Mouse (Mus musculus) testis, adult 2 months (tissue): ENCODE data around the gene Kif1bp.

Experiments used
- CTCF ChIP-seq: fragments of 200-500 bp; IDR thresholded peaks from 2 replicates; pipeline ENCODE4 v1.5.1; 2012; ENCODE audit warnings: low read depth, mild to moderate bottlenecking, inconsistent platforms, low read length, moderate library complexity; ENCODE audit not compliant: control insufficient read depth, insufficient read depth, insufficient replicate concordance
- POLR2A ChIP-seq: fragments of 200-500 bp; IDR thresholded peaks from 2 replicates; pipeline ENCODE4 v1.6.1; 2012; ENCODE audit warnings: low read depth, mild to moderate bottlenecking, inconsistent platforms, low read length, moderate library complexity; ENCODE audit not compliant: control insufficient read depth

DNA sequence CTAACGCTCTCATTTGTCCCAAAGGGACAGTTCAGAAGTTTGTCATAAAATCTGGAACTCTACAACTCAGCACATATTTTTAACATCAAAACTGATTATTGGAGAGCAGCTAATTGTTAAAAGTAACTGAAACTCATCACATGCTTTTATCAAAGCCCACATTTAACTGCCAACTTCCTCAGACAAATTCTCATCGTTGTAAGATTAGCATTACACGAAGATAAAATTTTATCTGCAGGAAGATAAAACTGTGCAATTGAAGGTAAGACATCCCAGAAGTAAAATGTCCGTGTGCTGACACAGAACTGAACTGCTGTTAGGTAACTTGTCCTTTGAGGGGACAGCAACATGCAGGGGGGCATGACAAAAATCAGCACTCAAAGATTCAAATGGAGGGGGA lies 9.4 kb downstream of the Kif1bp start:
- TF ChIP-seq POLR2A = no peak
- no peak for TF ChIP-seq CTCF
